Mouse (Mus musculus) liver, postnatal 0 days (tissue): ENCODE measurements around the gene Cers3.

Source experiments
- CTCF ChIP-seq: sonication (generic); IDR thresholded peaks from 2 replicates; pipeline ENCODE4 v1.5.1; 2016; ENCODE audit warnings: antibody characterized with exemption, low read depth
- EP300 ChIP-seq: IDR thresholded peaks from 2 replicates; pipeline ENCODE4 v1.6.1; 2016; ENCODE audit warnings: antibody characterized with exemption, low read depth, mild to moderate bottlenecking

DNA sequence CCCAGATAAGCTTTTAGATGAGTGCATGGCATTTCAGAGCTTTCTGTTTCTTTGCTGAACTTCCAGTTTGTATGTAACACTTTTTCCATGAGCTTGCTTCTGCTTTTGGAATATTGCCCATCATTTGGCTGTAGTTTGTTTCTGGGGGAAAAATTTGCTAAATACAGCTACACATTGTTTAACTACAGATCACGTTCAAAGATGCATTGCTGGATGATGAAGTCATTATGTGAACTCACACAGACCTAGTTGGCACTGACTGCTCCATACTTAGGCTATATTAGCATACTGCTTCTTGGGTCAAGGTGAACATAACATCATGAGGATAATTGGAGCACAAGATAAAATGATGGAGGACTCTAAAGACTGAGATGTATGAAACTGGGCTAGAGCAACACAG lies 53.6 kb downstream of the Cers3 start:
- no peak for TF ChIP-seq CTCF
- TF ChIP-seq EP300 = no peak
